Mouse (Mus musculus) WW6 (cell line): ENCODE data around the gene Pex19.

Experiments
- DNase-seq: peaks from one replicate; pipeline ENCODE4 v3.0.0-alpha.2; 2013; ENCODE audit warnings: low read depth, low spot score

The Pex19 gene

GRCm38 (mm10) chr1:172126376-172127347 is at the start of gene Pex19:
Pex19 (plus strand) TSS chr1:172126755.
- DNase-seq, result peak; percentile 76

DNA sequence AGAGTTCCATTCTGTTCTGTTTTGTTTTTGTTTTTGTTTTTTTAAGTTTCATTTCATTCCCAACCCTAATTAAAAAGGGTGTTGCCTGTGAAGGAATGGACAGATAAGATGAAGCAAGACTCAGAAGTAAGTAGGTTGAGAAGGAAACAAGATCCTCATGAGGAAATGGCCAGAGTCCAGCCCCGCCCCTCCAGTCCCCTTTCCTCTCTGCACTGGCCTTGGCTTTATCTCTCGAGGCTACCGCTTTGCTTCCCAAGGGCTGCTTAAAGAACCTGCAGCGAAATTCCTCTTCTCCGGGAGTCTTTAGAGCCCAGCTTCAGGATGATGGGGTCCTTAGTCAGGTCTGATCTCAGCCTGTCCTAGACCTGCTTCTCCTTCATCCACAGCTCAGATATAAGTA is 48.6 kb upstream of the Pex19 start:
- no peak for DNase-seq

DNA sequence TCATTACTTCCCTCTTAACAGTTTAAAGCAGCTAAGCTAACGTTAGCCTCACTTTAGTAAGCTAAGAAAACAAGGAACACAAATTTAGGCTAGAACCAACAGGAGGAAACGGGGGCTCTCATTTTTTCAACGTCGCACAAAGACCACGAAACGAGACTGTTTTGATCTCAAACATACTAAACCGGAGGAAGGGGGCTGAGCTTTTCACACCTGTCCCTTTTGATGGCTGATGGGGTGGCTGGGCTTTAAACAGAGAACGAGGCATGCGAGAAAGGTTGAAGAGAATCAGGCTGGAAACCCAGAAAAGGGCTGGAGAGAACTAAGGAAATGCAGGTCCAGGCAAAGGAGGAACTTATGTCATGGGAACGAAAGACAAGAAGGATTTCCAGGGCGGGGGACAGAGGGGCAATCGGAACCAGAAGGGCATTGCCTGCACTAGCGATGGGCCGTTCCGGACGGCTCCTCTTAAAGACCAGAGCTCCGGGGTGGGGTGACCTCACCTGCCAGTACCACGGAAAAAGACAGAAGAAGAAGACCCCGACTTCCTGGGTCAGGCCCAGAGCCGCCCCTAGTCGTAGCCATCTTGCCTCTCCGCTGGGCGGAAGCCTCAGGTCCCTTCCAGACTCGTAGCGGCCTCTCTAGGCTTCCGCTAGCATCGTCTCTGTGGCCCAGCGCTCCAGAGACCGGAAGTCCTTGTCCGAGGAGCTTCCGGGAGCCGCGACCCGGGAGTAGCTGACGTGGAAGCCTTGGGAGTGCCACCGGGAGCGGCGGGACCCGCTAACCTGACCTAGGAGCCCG is 44.3 kb upstream of the Pex19 start, which contains the start of the genes Copa and Ncstn:
Gene Copa, plus strand, starts transcription at position 429 of the 798 bp plus-strand sequence.
Gene Ncstn, minus strand, starts transcription at position 695 of the 798 bp plus-strand sequence.
- peak; percentile 74 for DNase-seq

DNA sequence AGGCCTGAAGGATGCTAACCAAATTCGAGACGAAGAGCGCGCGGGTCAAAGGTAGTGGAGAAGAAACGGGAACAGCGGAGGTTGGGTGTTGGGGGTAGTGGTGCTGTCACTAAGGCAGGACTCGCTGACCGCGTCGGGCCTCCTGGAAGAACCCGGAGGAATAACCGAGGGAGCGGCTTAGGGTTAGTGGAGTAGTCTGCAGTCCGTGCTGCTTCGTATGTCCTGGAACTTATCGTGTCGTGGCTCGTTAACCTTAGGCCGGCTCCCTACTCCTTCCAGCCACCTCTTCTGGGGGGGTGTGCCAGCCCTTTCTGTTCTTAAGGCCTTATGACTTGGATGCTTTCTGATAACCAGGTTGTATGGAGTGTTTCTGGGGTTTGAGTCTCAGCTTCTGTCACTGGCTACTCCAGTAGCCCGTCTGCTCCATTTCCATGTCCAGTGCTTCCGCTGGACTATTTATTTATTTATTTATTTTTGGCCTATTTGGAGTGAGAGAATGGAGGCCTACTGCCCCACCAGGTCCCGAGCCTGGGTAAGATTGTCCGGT is 43.6 kb upstream of the Pex19 start:
- no peak for DNase-seq

- DNase-seq, result no peak
Observed at GRCm38 (mm10) chr1:172093522-172093921, 33.0 kb upstream of the Pex19 start.

GRCm38 (mm10) chr1:172094295-172094694 is 32.3 kb upstream of the Pex19 start:
- DNase-seq, result no peak

DNA sequence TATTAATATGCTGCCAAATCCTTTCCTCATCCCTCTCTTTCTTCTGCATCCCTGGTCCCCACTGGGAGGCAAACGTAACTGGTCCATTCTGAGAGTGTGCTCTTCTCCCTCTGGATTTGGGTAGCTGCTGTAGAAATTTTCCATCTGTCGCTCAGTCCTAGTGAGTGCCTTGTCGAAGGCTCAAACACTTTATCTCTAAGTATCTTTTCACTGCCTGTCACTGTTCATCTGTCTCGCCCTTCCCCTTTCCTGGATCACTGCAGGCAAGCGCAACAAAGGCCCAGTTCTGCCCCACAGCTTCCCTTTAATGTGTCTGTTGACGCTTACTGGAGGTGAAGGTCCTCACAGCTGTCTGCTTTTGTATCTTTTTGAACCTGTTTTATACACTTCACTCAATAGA is 31.4 kb upstream of the Pex19 start:
- DNase-seq, result no peak

GRCm38 (mm10) chr1:172099325-172100033 is 27.1 kb upstream of the Pex19 start:
- DNase-seq, result no peak

DNA sequence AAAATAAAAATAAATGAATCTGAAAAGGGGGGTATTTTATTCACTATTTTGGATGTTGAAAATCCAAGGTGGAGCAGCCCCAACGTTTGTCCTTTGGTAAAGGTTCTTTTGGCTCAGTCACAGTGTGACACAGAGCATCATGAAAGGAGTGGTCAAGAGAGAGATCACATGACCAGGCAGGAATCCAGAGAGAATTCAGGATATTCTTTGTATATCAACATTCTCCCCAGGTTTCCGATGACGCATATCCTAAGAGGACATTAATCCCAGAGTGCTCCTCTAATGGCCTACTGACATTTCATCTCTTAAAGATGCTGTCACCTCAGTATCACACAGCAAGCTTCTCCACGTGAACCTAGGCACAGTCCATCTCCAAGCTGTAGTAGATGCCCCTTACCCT is 22.9 kb upstream of the Pex19 start:
- DNase-seq, result no peak

DNA sequence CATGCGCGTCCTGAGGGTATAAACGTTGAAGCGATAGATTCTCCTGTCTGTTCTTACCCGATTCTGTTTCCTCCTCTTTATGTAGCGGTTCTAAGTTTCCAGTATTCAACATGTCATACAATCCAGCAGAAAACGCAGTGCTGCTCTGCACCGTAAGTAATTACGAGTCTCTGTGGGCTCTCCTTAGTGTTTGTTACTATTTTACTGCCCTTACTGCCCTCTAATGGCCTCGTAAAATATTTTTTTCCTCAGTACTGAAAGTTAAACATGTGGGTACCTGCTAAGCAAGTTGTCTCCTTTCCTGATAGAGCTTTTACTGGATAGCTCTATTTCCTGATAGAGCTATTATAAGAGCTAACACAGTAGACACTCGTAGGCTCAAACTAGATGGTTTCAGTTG is 21.5 kb upstream of the Pex19 start:
- no peak for DNase-seq

DNA sequence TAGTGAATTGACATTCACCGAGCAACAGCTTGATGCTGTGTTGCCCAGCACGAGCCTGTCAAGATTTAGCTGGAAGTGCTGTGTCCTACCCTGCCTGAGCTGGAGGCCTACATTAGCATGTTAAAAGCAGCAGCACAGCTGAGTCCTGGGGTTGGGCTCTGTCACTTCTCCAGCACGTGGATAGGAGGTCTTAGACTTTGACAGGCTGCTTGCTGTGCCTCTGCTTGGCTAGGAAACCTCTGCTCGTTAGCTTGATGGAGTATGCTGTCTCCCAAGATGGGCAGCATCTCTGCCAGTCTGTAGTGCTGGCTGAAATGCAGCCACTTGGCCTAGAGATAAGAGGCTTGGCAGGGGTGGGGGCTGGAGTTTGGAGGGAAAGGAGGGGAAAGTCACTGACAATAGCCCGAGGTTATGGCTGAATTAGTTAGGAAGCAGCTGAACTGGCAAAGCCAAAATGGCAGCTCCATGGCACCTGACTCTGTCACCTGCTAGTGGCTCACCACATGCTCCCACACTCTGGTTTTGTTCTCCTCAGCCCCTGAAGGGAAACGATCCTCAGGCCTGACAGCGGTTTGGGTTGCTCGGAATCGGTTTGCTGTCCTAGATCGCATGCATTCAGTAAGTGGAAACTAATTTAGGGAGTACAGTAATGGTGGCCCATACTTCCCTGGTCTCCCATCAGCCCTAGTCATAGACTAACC is 18.6 kb upstream of the Pex19 start:
- no peak for DNase-seq

- DNase-seq, result no peak
Observed at GRCm38 (mm10) chr1:172116948-172117347, 9.6 kb upstream of the Pex19 start.

- DNase-seq, result no peak
Observed at GRCm38 (mm10) chr1:172119100-172119499, 7.5 kb upstream of the Pex19 start.

- DNase-seq, result no peak
Observed at GRCm38 (mm10) chr1:172119720-172120119, 6.8 kb upstream of the Pex19 start.

GRCm38 (mm10) chr1:172122671-172123070 is 3.9 kb upstream of the Pex19 start:
- no peak for DNase-seq

- DNase-seq, result no peak
Observed at GRCm38 (mm10) chr1:172124572-172124971, 2.0 kb upstream of the Pex19 start.

DNA sequence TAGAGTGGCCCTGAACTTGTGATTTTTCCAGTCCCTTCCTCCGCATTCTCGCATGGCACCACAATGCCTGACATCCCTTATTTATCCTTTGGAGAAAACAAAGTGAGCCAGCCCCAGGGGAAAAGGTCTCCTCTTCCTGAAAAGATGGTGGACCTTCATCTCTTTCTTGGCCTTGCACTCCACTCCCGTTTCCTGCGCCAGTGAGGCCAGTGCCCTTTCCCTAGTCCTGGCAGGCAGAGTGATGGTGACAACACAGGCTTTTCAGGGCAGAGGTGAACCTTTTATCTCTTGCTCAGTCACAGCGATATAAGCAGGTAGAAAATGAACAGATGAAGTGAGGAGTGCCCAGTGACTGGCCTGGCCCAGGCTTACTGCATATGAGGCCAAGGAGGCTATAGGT is 932 bp downstream of the Pex19 start:
- no peak for DNase-seq

DNA sequence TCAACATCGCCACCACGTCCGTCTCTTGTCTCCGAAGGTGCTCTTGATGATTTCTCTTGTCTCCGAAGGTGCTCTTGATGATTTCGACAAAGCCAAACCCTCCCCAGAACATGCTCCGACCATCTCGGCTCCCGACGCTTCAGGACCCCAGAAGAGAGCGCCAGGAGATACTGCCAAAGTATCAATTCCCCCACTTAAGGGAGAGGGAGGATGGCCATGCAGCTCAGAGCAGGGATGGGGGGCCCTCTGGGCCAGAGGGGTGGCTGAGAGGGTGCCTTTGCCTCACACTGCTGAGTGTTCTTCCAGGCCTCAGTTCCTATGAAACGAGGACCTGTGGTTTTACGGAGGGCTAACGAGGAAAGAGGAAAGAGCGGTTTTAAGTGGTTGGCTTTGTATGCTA is 2.0 kb downstream of the Pex19 start:
- no peak for DNase-seq

DNA sequence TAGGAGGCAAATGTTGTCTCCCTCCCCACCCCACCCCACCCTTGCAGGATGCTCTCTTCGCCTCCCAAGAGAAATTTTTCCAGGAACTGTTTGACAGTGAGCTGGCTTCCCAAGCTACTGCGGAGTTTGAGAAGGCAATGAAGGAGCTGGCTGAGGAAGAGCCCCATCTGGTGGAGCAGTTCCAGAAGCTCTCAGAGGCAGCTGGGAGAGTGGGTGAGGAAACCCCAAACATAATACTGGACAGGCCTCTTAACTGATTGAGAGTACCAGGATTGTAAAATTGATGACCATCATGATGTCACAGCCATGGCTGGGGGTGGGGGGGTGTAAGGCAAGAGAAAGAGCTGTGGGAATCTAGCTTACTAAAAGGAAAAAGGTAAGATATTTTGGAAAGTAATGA is 2.6 kb downstream of the Pex19 start:
- DNase-seq, result no peak

DNA sequence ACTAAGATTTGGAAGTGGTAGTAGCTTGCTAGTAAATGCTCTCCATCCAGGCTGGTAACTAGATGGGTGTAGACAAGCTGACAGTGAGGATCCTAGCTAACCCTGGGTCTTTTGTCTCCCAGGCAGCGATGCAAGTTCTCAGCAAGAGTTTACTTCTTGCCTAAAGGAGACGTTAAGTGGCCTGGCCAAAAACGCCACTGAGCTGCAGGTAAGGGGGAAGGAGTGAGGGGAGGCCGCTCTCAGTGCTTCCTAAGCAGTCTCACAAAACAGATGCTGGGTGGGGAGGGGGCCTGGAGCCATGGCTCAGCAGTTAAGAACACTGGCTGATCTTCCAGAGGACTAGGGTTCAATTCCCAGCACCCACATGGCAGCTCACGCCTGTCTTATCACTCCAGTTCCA is 3.2 kb downstream of the Pex19 start:
- no peak for DNase-seq

GRCm38 (mm10) chr1:172132319-172132718 is 5.8 kb downstream of the Pex19 start:
- DNase-seq, result no peak
